Mouse (Mus musculus): Measurements from ENCODE around the gene Rusc2. TPM values are rescaled to one million over a fixed set of nuclear protein-coding genes. Genes with fewer than 3 reads are reported as not detected.

The Rusc2 gene
- polyA plus RNA-seq, 1 experiment, result 44.7 TPM

- TF ChIP-seq POLR2A (IDR thresholded peaks at IDR 0.05; ENCODE audit: low read depth, low read length) (no peak), CTCF (IDR thresholded peaks at IDR 0.05; ENCODE audit: borderline replicate concordance, insufficient read depth, low read length) (no peak)
- Histone ChIP-seq H3K27ac (ENCODE audit: insufficient read depth, low read length) (no peak overlapping the region), H3K4me1 (ENCODE audit: control insufficient read depth, insufficient read depth, low read length) (no peaks in the 10 kb centered on the region), H3K4me3 (ENCODE audit: insufficient read depth, low read length) (no peak overlapping the region)
Observed at GRCm38 (mm10) chr4:43428180-43428861, 46.5 kb downstream of the Rusc2 start.

- no peaks in the 10 kb centered on the region for H3K4me1 ChIP-seq (ENCODE audit: control insufficient read depth, insufficient read depth, low read length)
- H3K27ac ChIP-seq (ENCODE audit: insufficient read depth, low read length), result no peak within 1 kb of the TSS
- no peak within 1 kb of the TSS for H3K4me3 ChIP-seq (ENCODE audit: insufficient read depth, low read length)
- TF ChIP-seq CTCF (IDR thresholded peaks at IDR 0.05; ENCODE audit: borderline replicate concordance, insufficient read depth, low read length) (no peak), POLR2A (IDR thresholded peaks at IDR 0.05; ENCODE audit: low read depth, low read length) (no peak)
Observed at GRCm38 (mm10) chr4:43428946-43429345, 47.2 kb downstream of the Rusc2 start, which contains the start of gene Fam166b. Gene Fam166b (minus strand): TSS chr4:43429134.

GRCm38 (mm10) chr4:43431690-43432089 is 49.9 kb downstream of the Rusc2 start:
- Histone ChIP-seq H3K4me1 (ENCODE audit: control insufficient read depth, insufficient read depth, low read length) (no peaks in the 10 kb centered on the region), H3K4me3 (ENCODE audit: insufficient read depth, low read length) (no peak overlapping the region), H3K27ac (ENCODE audit: insufficient read depth, low read length) (no peak overlapping the region)
- TF ChIP-seq CTCF (IDR thresholded peaks at IDR 0.05; ENCODE audit: borderline replicate concordance, insufficient read depth, low read length) (peak; percentile 51; the same call in 1 of the 2 replicates), POLR2A (IDR thresholded peaks at IDR 0.05; ENCODE audit: low read depth, low read length) (no peak)

DNA sequence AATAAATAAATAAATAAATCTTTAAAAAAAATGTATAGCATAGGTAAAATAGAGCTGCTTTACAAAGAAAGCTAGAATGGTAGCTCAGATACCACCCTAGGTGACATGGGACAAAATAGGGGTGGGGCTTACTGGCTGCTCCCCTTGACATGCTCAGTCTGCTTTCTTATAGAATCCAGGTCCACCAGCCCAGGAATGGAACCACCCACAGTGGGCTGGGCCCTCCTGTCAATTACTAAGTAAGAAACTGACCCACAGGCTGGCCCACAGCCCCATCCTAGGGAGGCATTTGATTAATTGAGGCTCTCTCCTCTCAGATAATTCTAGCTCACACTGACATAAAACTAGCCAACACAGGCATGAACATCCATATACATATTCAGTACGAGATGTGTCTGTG is 51.1 kb downstream of the Rusc2 start:
- H3K4me3 ChIP-seq (ENCODE audit: insufficient read depth, low read length), result no peak overlapping the region
- H3K4me1 ChIP-seq (ENCODE audit: control insufficient read depth, insufficient read depth, low read length), result no peaks in the 10 kb centered on the region
- TF ChIP-seq CTCF (IDR thresholded peaks at IDR 0.05; ENCODE audit: borderline replicate concordance, insufficient read depth, low read length), result no peak
- no peak for TF ChIP-seq POLR2A (IDR thresholded peaks at IDR 0.05; ENCODE audit: low read depth, low read length)
- H3K27ac ChIP-seq (ENCODE audit: insufficient read depth, low read length), result no peak overlapping the region

GRCm38 (mm10) chr4:43441639-43442038 is 59.9 kb downstream of the Rusc2 start, which contains the start of gene Tesk1:
Gene Tesk1 (plus strand): TSS chr4:43441939.
- Histone ChIP-seq H3K27ac (ENCODE audit: insufficient read depth, low read length) (peak within 1 kb of the TSS; percentile 34), H3K4me1 (ENCODE audit: control insufficient read depth, insufficient read depth, low read length) (no peaks in the 10 kb centered on the region), H3K4me3 (ENCODE audit: insufficient read depth, low read length) (peak within 1 kb of the TSS; percentile 50)
- TF ChIP-seq CTCF (IDR thresholded peaks at IDR 0.05; ENCODE audit: borderline replicate concordance, insufficient read depth, low read length) (no peak), POLR2A (IDR thresholded peaks at IDR 0.05; ENCODE audit: low read depth, low read length) (no peak)

DNA sequence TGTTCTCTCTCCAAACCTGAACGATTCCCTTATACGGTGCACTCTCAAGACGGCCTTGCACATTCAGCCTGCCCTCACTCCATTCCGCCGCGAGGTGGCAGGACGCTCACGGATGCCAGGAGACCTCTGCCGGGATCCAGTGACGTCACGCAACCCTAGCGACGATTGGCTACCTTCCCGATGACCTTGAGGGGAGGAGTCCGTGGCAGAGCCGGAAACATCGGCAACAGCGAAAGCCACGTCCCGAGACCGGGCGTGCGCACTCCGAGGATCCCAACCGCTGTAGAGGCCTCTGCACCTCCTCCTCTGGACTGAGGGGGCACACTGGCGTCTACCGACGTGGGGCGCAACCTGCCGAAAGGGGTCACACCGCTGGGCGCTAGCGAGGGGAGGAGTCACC is 60.3 kb downstream of the Rusc2 start:
- no peaks in the 10 kb centered on the region for H3K4me1 ChIP-seq (ENCODE audit: control insufficient read depth, insufficient read depth, low read length)
- H3K4me3 ChIP-seq (ENCODE audit: insufficient read depth, low read length), result peak overlapping the region; percentile 50
- TF ChIP-seq POLR2A (IDR thresholded peaks at IDR 0.05; ENCODE audit: low read depth, low read length), result peak; percentile 88
- peak; percentile 98 for TF ChIP-seq CTCF (IDR thresholded peaks at IDR 0.05; ENCODE audit: borderline replicate concordance, insufficient read depth, low read length)
- H3K27ac ChIP-seq (ENCODE audit: insufficient read depth, low read length), result peak overlapping the region; percentile 34

GRCm38 (mm10) chr4:43442456-43443361 is 60.9 kb downstream of the Rusc2 start:
- Histone ChIP-seq H3K4me3 (ENCODE audit: insufficient read depth, low read length) (peak overlapping the region; percentile 50), H3K4me1 (ENCODE audit: control insufficient read depth, insufficient read depth, low read length) (no peaks in the 10 kb centered on the region), H3K27ac (ENCODE audit: insufficient read depth, low read length) (peak overlapping the region; percentile 34)
- TF ChIP-seq CTCF (IDR thresholded peaks at IDR 0.05; ENCODE audit: borderline replicate concordance, insufficient read depth, low read length), result no peak
- peak; percentile 65 for TF ChIP-seq POLR2A (IDR thresholded peaks at IDR 0.05; ENCODE audit: low read depth, low read length)

GRCm38 (mm10) chr4:43443511-43443910 is 61.7 kb downstream of the Rusc2 start:
- Histone ChIP-seq H3K4me3 (ENCODE audit: insufficient read depth, low read length) (peak overlapping the region; percentile 50), H3K4me1 (ENCODE audit: control insufficient read depth, insufficient read depth, low read length) (no peaks in the 10 kb centered on the region), H3K27ac (ENCODE audit: insufficient read depth, low read length) (no peak overlapping the region)
- TF ChIP-seq CTCF (IDR thresholded peaks at IDR 0.05; ENCODE audit: borderline replicate concordance, insufficient read depth, low read length) (no peak), POLR2A (IDR thresholded peaks at IDR 0.05; ENCODE audit: low read depth, low read length) (no peak)

- TF ChIP-seq CTCF (IDR thresholded peaks at IDR 0.05; ENCODE audit: borderline replicate concordance, insufficient read depth, low read length) (no peak), POLR2A (IDR thresholded peaks at IDR 0.05; ENCODE audit: low read depth, low read length) (no peak)
- H3K4me1 ChIP-seq (ENCODE audit: control insufficient read depth, insufficient read depth, low read length), result no peaks in the 10 kb centered on the region
- no peak overlapping the region for H3K4me3 ChIP-seq (ENCODE audit: insufficient read depth, low read length)
- H3K27ac ChIP-seq (ENCODE audit: insufficient read depth, low read length), result no peak overlapping the region
Observed at GRCm38 (mm10) chr4:43447251-43447650, 65.5 kb downstream of the Rusc2 start.

Measured in embryonic fibroblast, embryonic 13.5 days (primary cell).